Mouse (Mus musculus): ENCODE results near the gene Cxcl1. TPM values are rescaled to one million over a fixed set of nuclear protein-coding genes. Genes with fewer than 3 reads are reported as not detected.

Cxcl1 gene
- not detected in 4 replicates for total RNA-seq (2023)

GRCm38 (mm10) chr5:90890519-90891463 is at the start of gene Cxcl1:
TSS of gene Cxcl1 (plus strand) at chr5:90891241.

GRCm38 (mm10) chr5:90903339-90904020 is 12.4 kb downstream of the Cxcl1 start, which contains the start of gene Cxcl2:
TSS of gene Cxcl2 (plus strand) at chr5:90903871.

GRCm38 (mm10) chr5:90930971-90931851 is 40.2 kb downstream of the Cxcl1 start, which contains the start of gene Mthfd2l:
TSS of gene Mthfd2l (plus strand) at chr5:90931117.

Other genes with a start within 250 kb of the Cxcl1 start
- not detected in 4 replicates for gene Cxcl5, start 131.9 kb upstream of the Cxcl1 start, total RNA-seq (2023)
- gene Ppbp, start 122.7 kb upstream of the Cxcl1 start, total RNA-seq (2023), result 1.1 to 5.6 TPM (median 2.6 TPM) in 4 replicates
- gene Pf4, start 118.8 kb upstream of the Cxcl1 start, total RNA-seq (2023), result 1.7 to 3.8 TPM (median 3.7 TPM) in 3 of 4 replicates, not detected in the other
- not detected in 4 replicates for gene Cxcl3, start 105.1 kb upstream of the Cxcl1 start, total RNA-seq (2023)
- not detected in 4 replicates for gene Cxcl15, start 96.7 kb upstream of the Cxcl1 start, total RNA-seq (2023)
- gene Cxcl2, start 12.6 kb downstream of the Cxcl1 start, total RNA-seq (2023), result 0.95 to 1.0 TPM in 2 of 4 replicates, not detected in the others
- gene Mthfd2l, start 39.9 kb downstream of the Cxcl1 start, total RNA-seq (2023), result 0.83 to 3.1 TPM (median 1.4 TPM) in 4 replicates
- not detected in 4 replicates for gene Epgn, start 136.2 kb downstream of the Cxcl1 start, total RNA-seq (2023)
- not detected in 4 replicates for gene Ereg, start 183.4 kb downstream of the Cxcl1 start, total RNA-seq (2023)
- gene Areg, start 248.4 kb downstream of the Cxcl1 start, total RNA-seq (2023), result 0.66 to 2.0 TPM (median 1.7 TPM) in 4 replicates